Mouse (Mus musculus) liver, postnatal 0 days (tissue): Measurements from ENCODE around the gene Tmem129.

Source experiments
- CTCF ChIP-seq: sonication (generic); IDR thresholded peaks from 2 replicates; pipeline ENCODE4 v1.5.1; 2016; ENCODE audit warnings: antibody characterized with exemption, low read depth
- EP300 ChIP-seq: IDR thresholded peaks from 2 replicates; pipeline ENCODE4 v1.6.1; 2016; ENCODE audit warnings: antibody characterized with exemption, low read depth, mild to moderate bottlenecking

DNA sequence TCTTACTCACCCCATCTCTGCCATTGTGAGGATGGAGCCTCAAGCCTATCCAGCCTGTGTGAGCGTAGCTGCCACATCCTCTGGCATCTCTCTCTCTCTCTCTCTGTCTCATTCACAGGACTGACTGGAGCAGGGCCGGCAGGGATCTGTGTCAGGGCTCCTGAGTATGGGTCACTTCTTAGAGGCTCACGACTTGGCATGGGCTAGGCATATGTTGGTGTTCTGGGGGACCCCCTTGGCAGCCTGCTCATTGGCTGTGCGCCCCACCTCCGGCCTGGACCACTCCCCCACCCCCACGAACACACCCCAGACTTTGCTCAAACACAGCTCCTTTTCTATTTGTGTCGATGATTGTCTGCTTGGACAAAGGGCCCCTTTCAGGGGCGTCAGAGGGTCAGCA is 45.8 kb upstream of the Tmem129 start:
- TF ChIP-seq CTCF = no peak
- no peak for TF ChIP-seq EP300
